Mouse (Mus musculus) myocyte (in vitro differentiated cells): ENCODE results near the gene Lmna.

Source experiments
- CEBPB ChIP-seq: IDR thresholded peaks from 2 replicates; pipeline ENCODE4 v1.6.1; 2011; ENCODE audit warnings: mild to moderate bottlenecking, moderate library complexity; ENCODE audit not compliant: poor library complexity, insufficient read depth, severe bottlenecking
- MAX ChIP-seq: IDR thresholded peaks from one replicate; pipeline ENCODE4 v1.6.1; 2011; ENCODE audit warnings: low read depth, mild to moderate bottlenecking, control low read depth
- POLR2A ChIP-seq: IDR thresholded peaks from one replicate; pipeline ENCODE4 v1.6.1; 2011; ENCODE audit warnings: low read depth, mild to moderate bottlenecking, control low read depth, moderate library complexity; ENCODE audit not compliant: insufficient read length
- POLR2AphosphoS2 ChIP-seq: IDR thresholded peaks from one replicate; pipeline ENCODE4 v1.6.1; 2011; ENCODE audit warnings: low read depth, control low read depth; ENCODE audit not compliant: insufficient read length
- REST ChIP-seq: IDR thresholded peaks from one replicate; pipeline ENCODE4 v1.6.1; 2011; ENCODE audit warnings: mild to moderate bottlenecking, control low read depth, moderate library complexity; ENCODE audit not compliant: insufficient read depth, insufficient read length
- USF1 ChIP-seq: IDR thresholded peaks from one replicate; pipeline ENCODE4 v1.6.1; 2011; ENCODE audit warnings: low read depth, mild to moderate bottlenecking, control low read depth, moderate library complexity

DNA sequence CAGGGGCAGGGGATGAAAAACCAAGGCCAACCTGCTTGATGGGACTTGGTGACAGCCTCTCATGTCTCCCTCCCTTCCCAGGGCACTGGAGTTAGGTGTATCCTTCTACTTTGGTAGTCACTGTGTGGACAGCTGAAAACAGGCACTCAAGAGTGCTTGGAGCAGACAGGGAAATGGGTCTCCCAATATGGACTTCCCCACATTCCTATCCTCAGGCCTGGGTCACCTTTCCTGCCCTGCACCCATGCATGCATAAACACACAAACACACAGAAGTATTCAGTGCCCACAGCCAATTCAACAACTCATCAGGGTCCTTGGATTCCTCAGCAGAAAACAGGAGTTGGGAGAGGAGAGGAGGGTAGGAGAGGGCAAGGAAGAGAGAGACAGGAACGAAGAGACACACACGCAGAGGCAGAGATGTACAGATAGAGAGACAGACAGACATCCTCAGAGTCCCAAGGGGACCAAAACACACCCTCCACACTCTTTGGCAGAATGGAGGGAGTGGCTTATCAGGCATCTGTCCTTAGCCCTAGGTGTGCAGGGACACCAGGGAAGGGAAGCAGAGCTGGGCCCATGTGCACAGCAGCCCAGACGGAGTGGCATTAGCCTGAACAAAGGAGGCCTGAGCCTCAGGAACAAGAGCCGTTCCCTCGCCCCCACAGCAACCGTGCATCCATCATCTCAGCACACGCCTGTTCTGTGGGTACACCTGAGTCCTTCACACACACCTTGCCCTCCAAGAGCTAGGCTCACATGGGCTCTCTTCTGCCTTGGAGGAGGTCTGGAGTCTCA lies 19.6 kb upstream of the Lmna start:
- TF ChIP-seq USF1 (no peak), CEBPB (no peak), POLR2A (no peak), MAX (no peak), REST (no peak), POLR2AphosphoS2 (no peak)
